Mouse (Mus musculus): ENCODE results near the gene Cxcl12. TPM values are rescaled to one million over a fixed set of nuclear protein-coding genes. Genes with fewer than 3 reads are reported as not detected.

The Cxcl12 gene
- polyA plus RNA-seq, 1 experiment from 2014 or later, result 111 TPM

DNA sequence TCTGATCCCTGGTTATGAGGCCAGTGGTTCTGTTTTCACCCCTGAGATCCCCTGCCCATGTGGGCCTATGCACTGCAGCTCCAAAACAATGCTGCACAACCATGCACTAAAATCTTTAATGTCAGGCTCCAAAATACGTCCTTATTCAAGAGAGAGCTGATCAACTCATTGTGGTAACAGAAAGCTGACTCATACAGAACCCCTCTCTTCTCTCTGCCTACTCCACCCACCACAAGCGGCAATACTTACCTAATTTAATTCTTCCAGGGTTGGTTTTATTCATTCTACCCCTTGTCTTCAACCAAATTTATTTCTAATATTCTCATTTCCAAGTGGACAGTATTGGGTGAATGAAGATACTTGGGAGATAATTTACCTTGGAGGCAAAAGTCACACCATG, 38.5 kb downstream of the Cxcl12 start:
- ATAC-seq (ENCODE audit: low FRiP score, low read depth), result no peak
- Histone ChIP-seq H3K4me3 (no peak overlapping the region), H3K36me3 (no peaks in the 10 kb centered on the region), H3K4me2 (replicated peaks) (no peak overlapping the region), H3K27ac (replicated peaks) (no peak overlapping the region), H3K27me3 (no peaks in the 10 kb centered on the region), H3K4me1 (no peaks in the 10 kb centered on the region), H3K9me3 (no peaks in the 10 kb centered on the region), H3K9ac (replicated peaks) (no peak overlapping the region)
- 81% methylated on average over 2 of the region's 2 CpGs for WGBS

DNA sequence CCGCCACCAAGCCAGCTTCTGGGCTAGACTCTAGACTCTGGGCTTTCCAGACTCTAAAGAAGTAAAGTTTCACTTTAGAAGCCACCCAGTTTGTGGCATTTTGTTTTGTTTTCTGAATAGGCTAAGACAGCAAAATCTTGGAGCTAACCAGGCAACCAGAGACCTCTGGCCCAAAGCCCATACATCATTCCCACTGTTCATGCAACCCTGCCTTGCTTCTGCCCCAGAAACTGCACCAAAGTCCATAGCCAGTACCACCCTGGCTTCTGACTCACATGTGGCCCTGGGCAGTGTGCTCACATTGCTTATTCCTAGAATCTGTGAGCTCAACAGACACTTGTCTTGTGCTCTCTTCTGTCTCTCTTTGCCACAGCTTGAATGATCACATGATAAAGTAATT, 39.0 kb downstream of the Cxcl12 start:
- H3K4me1 ChIP-seq, result no peaks in the 10 kb centered on the region
- H3K9ac ChIP-seq (replicated peaks), result no peak overlapping the region
- no peaks in the 10 kb centered on the region for H3K9me3 ChIP-seq
- H3K27me3 ChIP-seq, result no peaks in the 10 kb centered on the region
- ATAC-seq (ENCODE audit: low FRiP score, low read depth), result no peak
- H3K27ac ChIP-seq (replicated peaks), result no peak overlapping the region
- H3K36me3 ChIP-seq, result no peaks in the 10 kb centered on the region
- 97% methylated on average over 1 of the region's 1 CpGs for WGBS
- no peak overlapping the region for H3K4me2 ChIP-seq (replicated peaks)
- H3K4me3 ChIP-seq, result no peak overlapping the region

DNA sequence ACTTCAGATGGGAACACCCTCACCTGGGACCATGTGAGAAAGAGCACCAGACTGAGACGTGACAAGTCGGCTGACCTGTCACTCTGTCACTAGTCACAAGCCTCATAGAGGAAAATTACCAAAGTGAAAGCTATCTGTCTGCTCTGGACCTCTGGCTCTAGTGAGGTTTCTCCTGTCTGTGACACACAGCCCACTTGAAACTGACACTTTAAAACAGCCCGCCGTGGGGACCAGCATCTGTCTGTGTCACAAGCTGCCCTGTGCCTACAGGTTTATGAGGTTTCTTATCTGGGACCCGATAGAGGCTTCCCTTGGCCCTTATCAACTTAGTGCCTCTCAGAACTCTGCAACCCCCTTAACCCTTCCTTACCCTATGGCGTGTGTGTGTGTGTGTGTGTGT, 41.8 kb downstream of the Cxcl12 start:
- WGBS, result 80% methylated on average over 6 of the region's 6 CpGs
- H3K4me3 ChIP-seq, result no peak overlapping the region
- H3K27ac ChIP-seq (replicated peaks), result no peak overlapping the region
- H3K9ac ChIP-seq (replicated peaks), result no peak overlapping the region
- H3K4me2 ChIP-seq (replicated peaks), result no peak overlapping the region
- no peak for ATAC-seq (ENCODE audit: low FRiP score, low read depth)
- H3K27me3 ChIP-seq, result no peaks in the 10 kb centered on the region
- H3K4me1 ChIP-seq, result no peaks in the 10 kb centered on the region
- H3K9me3 ChIP-seq, result no peaks in the 10 kb centered on the region
- H3K36me3 ChIP-seq, result no peaks in the 10 kb centered on the region

DNA sequence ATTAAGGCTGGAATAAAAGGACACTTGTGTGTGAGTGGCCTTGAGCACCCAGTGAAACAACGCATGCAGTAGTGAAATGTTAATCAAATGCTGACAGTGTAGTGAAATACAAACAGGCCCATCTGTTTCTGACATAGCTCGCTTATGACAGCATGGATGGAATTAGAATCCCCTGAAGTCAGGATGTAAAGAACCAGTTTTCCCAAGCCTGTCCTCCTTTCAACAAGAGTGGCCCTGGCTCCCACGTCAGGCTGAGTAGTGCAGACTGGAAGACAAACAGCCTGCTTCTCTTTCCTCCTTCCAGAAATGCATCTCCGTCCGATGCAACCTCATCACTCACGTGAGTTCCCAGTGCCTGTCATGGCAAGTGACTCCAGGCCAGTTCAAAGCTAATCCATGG, 42.2 kb downstream of the Cxcl12 start:
- no peaks in the 10 kb centered on the region for H3K27me3 ChIP-seq
- H3K9me3 ChIP-seq, result no peaks in the 10 kb centered on the region
- no peak overlapping the region for H3K4me3 ChIP-seq
- no peaks in the 10 kb centered on the region for H3K4me1 ChIP-seq
- ATAC-seq (ENCODE audit: low FRiP score, low read depth), result no peak
- no peaks in the 10 kb centered on the region for H3K36me3 ChIP-seq
- no peak overlapping the region for H3K9ac ChIP-seq (replicated peaks)
- H3K4me2 ChIP-seq (replicated peaks), result no peak overlapping the region
- 69% methylated on average over 6 of the region's 6 CpGs for WGBS
- no peak overlapping the region for H3K27ac ChIP-seq (replicated peaks)

DNA sequence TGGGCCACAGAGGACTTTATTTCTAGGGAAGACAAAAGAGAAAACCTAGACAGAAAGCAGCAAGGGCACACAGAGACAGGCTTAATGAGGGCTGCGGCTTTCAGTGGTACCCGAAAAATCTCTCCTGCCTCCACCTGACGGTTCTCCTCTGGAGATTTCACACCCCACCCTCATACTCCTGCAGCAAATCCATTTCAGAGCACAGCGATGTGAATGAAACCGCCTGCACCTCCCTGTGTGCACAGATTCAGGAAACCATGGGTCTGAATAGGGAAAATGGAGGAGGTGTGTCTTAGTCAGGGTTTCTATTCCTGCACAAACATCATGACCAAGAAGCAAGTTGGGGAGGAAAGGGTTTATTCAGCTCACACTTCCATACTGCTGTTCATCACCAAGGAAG, 46.2 kb downstream of the Cxcl12 start:
- no peak overlapping the region for H3K4me2 ChIP-seq (replicated peaks)
- H3K9ac ChIP-seq (replicated peaks), result no peak overlapping the region
- H3K36me3 ChIP-seq, result no peaks in the 10 kb centered on the region
- H3K9me3 ChIP-seq, result no peaks in the 10 kb centered on the region
- 87% methylated on average over 5 of the region's 5 CpGs for WGBS
- H3K27me3 ChIP-seq, result no peaks in the 10 kb centered on the region
- H3K4me1 ChIP-seq, result no peaks in the 10 kb centered on the region
- no peak overlapping the region for H3K4me3 ChIP-seq
- no peak for ATAC-seq (ENCODE audit: low FRiP score, low read depth)
- no peak overlapping the region for H3K27ac ChIP-seq (replicated peaks)

DNA sequence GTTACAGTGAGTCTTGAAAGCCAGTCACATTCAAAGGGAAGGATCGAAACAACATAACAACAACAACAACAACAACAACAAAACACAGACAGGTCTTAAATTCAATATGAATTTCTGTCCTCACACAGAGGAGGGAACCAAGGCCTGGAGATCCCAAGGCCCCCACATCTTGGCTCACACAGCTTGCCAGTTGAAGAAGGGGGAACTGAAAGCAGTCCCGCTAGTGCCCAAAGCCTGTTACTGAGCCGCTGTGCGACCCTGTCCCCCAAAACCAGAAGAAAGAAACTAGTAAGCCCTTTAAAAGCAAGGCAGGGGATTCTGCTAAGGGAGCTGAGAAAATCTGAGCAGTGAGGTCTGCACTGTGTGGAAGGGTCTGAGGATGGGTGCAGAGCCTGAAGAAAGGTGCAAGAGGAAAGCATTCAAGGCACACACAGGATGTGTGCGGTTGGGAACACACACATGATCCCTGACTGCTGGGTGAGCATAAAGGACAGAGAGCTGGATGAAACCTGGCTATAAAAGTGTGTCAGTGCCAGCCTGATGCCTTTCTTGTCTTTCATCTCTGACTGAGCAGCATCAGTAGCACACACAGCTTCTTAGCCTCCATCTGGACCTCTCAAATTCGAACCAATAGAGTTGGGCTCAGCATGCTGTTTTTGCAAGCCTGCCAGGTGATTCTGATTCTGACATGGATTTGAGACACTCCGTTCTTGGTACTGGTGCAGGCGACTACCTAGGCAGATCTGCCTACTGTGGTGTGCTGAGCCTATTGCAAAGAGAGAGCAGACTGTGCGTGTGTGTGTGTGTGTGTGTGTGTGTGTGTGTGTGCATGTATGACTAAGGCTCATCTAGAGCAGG, 50.3 kb downstream of the Cxcl12 start:
- no peak overlapping the region for H3K4me2 ChIP-seq (replicated peaks)
- no peak overlapping the region for H3K9ac ChIP-seq (replicated peaks)
- H3K27me3 ChIP-seq, result no peaks in the 10 kb centered on the region
- H3K27ac ChIP-seq (replicated peaks), result no peak overlapping the region
- H3K4me1 ChIP-seq, result no peaks in the 10 kb centered on the region
- no peaks in the 10 kb centered on the region for H3K36me3 ChIP-seq
- no peak for ATAC-seq (ENCODE audit: low FRiP score, low read depth)
- no peaks in the 10 kb centered on the region for H3K9me3 ChIP-seq
- H3K4me3 ChIP-seq, result no peak overlapping the region
- 90% methylated on average over 9 of the region's 9 CpGs for WGBS

DNA sequence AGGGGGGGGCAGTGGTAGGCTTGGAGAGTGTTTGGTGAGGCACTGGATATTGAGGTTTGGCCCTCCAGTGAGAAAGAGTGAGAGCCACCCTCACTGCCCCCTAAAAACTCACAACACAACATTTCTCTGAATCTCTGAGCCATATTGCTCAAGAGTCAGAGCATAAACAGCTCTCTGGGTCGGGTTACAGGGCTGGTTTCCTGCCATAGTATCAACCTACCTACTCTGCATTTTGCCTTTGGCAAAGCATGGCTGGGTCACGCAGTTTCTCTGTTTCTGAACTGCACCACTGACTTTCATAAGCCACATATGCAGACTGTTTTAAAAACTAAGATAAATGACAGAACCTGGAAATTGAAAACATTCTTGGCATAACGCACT, 51.0 kb downstream of the Cxcl12 start:
- H3K27ac ChIP-seq (replicated peaks), result no peak overlapping the region
- H3K4me2 ChIP-seq (replicated peaks), result no peak overlapping the region
- no peak overlapping the region for H3K9ac ChIP-seq (replicated peaks)
- no peaks in the 10 kb centered on the region for H3K4me1 ChIP-seq
- no peak overlapping the region for H3K4me3 ChIP-seq
- ATAC-seq (ENCODE audit: low FRiP score, low read depth), result no peak
- no peaks in the 10 kb centered on the region for H3K27me3 ChIP-seq
- no peaks in the 10 kb centered on the region for H3K36me3 ChIP-seq
- H3K9me3 ChIP-seq, result no peaks in the 10 kb centered on the region
- 73% methylated on average over 3 of the region's 3 CpGs for WGBS

DNA sequence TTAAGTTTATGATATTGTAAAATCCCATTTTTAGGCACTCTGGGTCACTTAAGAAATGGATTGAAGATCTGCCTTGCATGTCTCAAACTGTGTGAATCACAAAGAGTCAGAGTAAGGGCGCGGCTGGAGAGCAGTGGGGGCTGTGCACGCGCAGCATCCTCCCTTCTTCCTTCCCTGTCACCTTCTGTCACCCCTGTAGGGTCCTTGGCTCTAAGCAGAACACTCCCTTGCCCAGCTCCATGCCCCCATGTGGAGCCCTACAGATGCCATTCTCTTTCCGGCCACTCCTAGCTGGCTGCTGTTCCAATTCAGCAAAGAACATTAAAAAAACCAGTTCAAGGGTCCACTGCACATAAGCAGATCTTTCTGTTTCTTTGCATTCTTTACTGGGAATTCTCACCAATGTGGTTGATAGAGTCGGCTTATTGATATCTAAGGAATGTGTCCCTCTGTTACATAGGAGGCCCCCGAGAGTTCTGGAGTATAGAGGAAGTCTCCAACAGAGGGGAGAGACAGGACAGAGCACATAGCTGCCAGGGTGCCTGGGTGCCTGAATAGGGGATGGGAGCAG, 51.7 kb downstream of the Cxcl12 start:
- WGBS, result 82% methylated on average over 7 of the region's 7 CpGs
- no peak overlapping the region for H3K9ac ChIP-seq (replicated peaks)
- H3K4me3 ChIP-seq, result no peak overlapping the region
- no peak overlapping the region for H3K27ac ChIP-seq (replicated peaks)
- no peaks in the 10 kb centered on the region for H3K36me3 ChIP-seq
- H3K27me3 ChIP-seq, result no peaks in the 10 kb centered on the region
- H3K4me2 ChIP-seq (replicated peaks), result no peak overlapping the region
- ATAC-seq (ENCODE audit: low FRiP score, low read depth), result no peak
- no peaks in the 10 kb centered on the region for H3K9me3 ChIP-seq
- no peaks in the 10 kb centered on the region for H3K4me1 ChIP-seq

DNA sequence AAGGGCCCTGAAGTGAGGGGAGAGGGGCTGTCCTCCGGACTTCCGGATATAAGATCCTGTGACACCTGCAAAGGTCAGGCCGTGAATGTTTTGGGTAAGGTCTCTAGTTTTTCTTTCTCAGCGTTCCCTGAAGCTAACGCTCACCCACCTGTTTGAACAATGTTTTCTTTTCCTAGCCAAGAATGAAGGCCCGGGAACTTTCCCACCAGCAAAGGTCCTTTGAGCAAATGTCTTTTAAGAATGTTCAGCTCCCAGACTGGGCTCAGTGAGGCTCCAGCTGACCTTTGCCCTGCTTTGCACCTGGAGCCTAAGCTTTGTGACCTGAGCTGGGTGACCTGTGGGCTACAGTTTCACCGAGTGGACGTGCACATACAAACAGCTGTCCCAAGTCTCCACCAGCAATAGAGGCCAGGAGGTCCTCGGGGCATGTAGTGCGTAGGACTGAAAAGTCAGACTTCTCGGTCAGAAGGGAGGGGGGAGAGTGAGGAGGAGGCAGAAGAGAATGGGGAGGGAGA, 52.6 kb downstream of the Cxcl12 start:
- Histone ChIP-seq H3K4me2 (replicated peaks) (no peak overlapping the region), H3K27me3 (no peaks in the 10 kb centered on the region), H3K4me3 (no peak overlapping the region), H3K9ac (replicated peaks) (no peak overlapping the region), H3K27ac (replicated peaks) (no peak overlapping the region), H3K9me3 (no peaks in the 10 kb centered on the region), H3K4me1 (no peaks in the 10 kb centered on the region), H3K36me3 (no peaks in the 10 kb centered on the region)
- ATAC-seq (ENCODE audit: low FRiP score, low read depth), result no peak
- WGBS, result 73% methylated on average over 11 of the region's 11 CpGs

All from midbrain, embryonic 12.5 days (tissue).